Mouse (Mus musculus): ENCODE results near the gene Syndig1. TPM values are rescaled to one million over a fixed set of nuclear protein-coding genes. Genes with fewer than 3 reads are reported as not detected.

The Syndig1 gene
- polyA plus RNA-seq, 1 experiment from 2014 or later: 3.7 TPM

- no peaks in the 10 kb centered on the region for H3K9me3 ChIP-seq (ENCODE audit: control insufficient read depth, low read length)
- no peak overlapping the region for H3K4me2 ChIP-seq (ENCODE audit: low read depth, low read length)
- no peak for ATAC-seq (ENCODE audit: low read depth)
- no peaks in the 10 kb centered on the region for H3K4me1 ChIP-seq (replicated peaks; ENCODE audit: control insufficient read depth, insufficient read depth, low read length)
- WGBS: 79% methylated on average over 1 of the region's 1 CpGs
- H3K27ac ChIP-seq (ENCODE audit: low read length): no peak overlapping the region
- no peaks in the 10 kb centered on the region for H3K36me3 ChIP-seq (ENCODE audit: control insufficient read depth, insufficient read depth, low read length)
- H3K9ac ChIP-seq (ENCODE audit: low read length): no peak overlapping the region
- no peak overlapping the region for H3K4me3 ChIP-seq (ENCODE audit: low read length)
- H3K27me3 ChIP-seq (ENCODE audit: control insufficient read depth, insufficient read depth, low read depth, low read length): no peaks in the 10 kb centered on the region
These were observed 71.6 kb downstream of the Syndig1 start for GRCm38 (mm10) chr2:149900606-149901005.

- 68% methylated on average over 1 of the region's 1 CpGs for WGBS
- no peak overlapping the region for H3K4me3 ChIP-seq (ENCODE audit: low read length)
- H3K9me3 ChIP-seq (ENCODE audit: control insufficient read depth, low read length): no peaks in the 10 kb centered on the region
- H3K4me2 ChIP-seq (ENCODE audit: low read depth, low read length): no peak overlapping the region
- ATAC-seq (ENCODE audit: low read depth): no peak
- no peaks in the 10 kb centered on the region for H3K27me3 ChIP-seq (ENCODE audit: control insufficient read depth, insufficient read depth, low read depth, low read length)
- no peaks in the 10 kb centered on the region for H3K4me1 ChIP-seq (replicated peaks; ENCODE audit: control insufficient read depth, insufficient read depth, low read length)
- no peaks in the 10 kb centered on the region for H3K36me3 ChIP-seq (ENCODE audit: control insufficient read depth, insufficient read depth, low read length)
- H3K9ac ChIP-seq (ENCODE audit: low read length): no peak overlapping the region
- H3K27ac ChIP-seq (ENCODE audit: low read length): no peak overlapping the region
These were observed 75.4 kb downstream of the Syndig1 start for GRCm38 (mm10) chr2:149904405-149904804.

- no peak for ATAC-seq (ENCODE audit: low read depth)
- 77% methylated on average over 3 of the region's 3 CpGs for WGBS
These were observed 77.7 kb downstream of the Syndig1 start for GRCm38 (mm10) chr2:149906694-149907093.

GRCm38 (mm10) chr2:149917162-149917561 is 88.2 kb downstream of the Syndig1 start:
- Histone ChIP-seq H3K4me3 (ENCODE audit: low read length) (no peak overlapping the region), H3K9ac (ENCODE audit: low read length) (no peak overlapping the region), H3K4me1 (replicated peaks; ENCODE audit: control insufficient read depth, insufficient read depth, low read length) (no peaks in the 10 kb centered on the region), H3K9me3 (ENCODE audit: control insufficient read depth, low read length) (no peaks in the 10 kb centered on the region), H3K27ac (ENCODE audit: low read length) (no peak overlapping the region), H3K4me2 (ENCODE audit: low read depth, low read length) (no peak overlapping the region), H3K36me3 (ENCODE audit: control insufficient read depth, insufficient read depth, low read length) (no peaks in the 10 kb centered on the region), H3K27me3 (ENCODE audit: control insufficient read depth, insufficient read depth, low read depth, low read length) (no peaks in the 10 kb centered on the region)
- 80% methylated on average over 3 of the region's 3 CpGs for WGBS
- ATAC-seq (ENCODE audit: low read depth): no peak

More at GRCm38 (mm10) chr2:149906694-149907093, 77.7 kb downstream of the Syndig1 start:
- no peak overlapping the region for H3K9ac ChIP-seq (ENCODE audit: low read length)
- no peaks in the 10 kb centered on the region for H3K9me3 ChIP-seq (ENCODE audit: control insufficient read depth, low read length)
- no peaks in the 10 kb centered on the region for H3K36me3 ChIP-seq (ENCODE audit: control insufficient read depth, insufficient read depth, low read length)
- no peak overlapping the region for H3K27ac ChIP-seq (ENCODE audit: low read length)
- no peaks in the 10 kb centered on the region for H3K4me1 ChIP-seq (replicated peaks; ENCODE audit: control insufficient read depth, insufficient read depth, low read length)
- no peak overlapping the region for H3K4me3 ChIP-seq (ENCODE audit: low read length)
- no peaks in the 10 kb centered on the region for H3K27me3 ChIP-seq (ENCODE audit: control insufficient read depth, insufficient read depth, low read depth, low read length)
- H3K4me2 ChIP-seq (ENCODE audit: low read depth, low read length): no peak overlapping the region

- Histone ChIP-seq H3K9ac (ENCODE audit: low read length) (no peak overlapping the region), H3K36me3 (ENCODE audit: control insufficient read depth, insufficient read depth, low read length) (no peaks in the 10 kb centered on the region), H3K4me2 (ENCODE audit: low read depth, low read length) (no peak overlapping the region), H3K27me3 (ENCODE audit: control insufficient read depth, insufficient read depth, low read depth, low read length) (no peaks in the 10 kb centered on the region), H3K4me3 (ENCODE audit: low read length) (no peak overlapping the region), H3K4me1 (replicated peaks; ENCODE audit: control insufficient read depth, insufficient read depth, low read length) (no peaks in the 10 kb centered on the region), H3K9me3 (ENCODE audit: control insufficient read depth, low read length) (no peaks in the 10 kb centered on the region), H3K27ac (ENCODE audit: low read length) (no peak overlapping the region)
- ATAC-seq (ENCODE audit: low read depth): no peak
- WGBS: 26% methylated on average over 2 of the region's 2 CpGs
These were observed 94.5 kb downstream of the Syndig1 start for GRCm38 (mm10) chr2:149923561-149923960.

GRCm38 (mm10) chr2:149925911-149926310 is 96.9 kb downstream of the Syndig1 start:
- no peaks in the 10 kb centered on the region for H3K9me3 ChIP-seq (ENCODE audit: control insufficient read depth, low read length)
- no peaks in the 10 kb centered on the region for H3K27me3 ChIP-seq (ENCODE audit: control insufficient read depth, insufficient read depth, low read depth, low read length)
- H3K4me3 ChIP-seq (ENCODE audit: low read length): no peak overlapping the region
- no peaks in the 10 kb centered on the region for H3K4me1 ChIP-seq (replicated peaks; ENCODE audit: control insufficient read depth, insufficient read depth, low read length)
- no peak overlapping the region for H3K9ac ChIP-seq (ENCODE audit: low read length)
- H3K36me3 ChIP-seq (ENCODE audit: control insufficient read depth, insufficient read depth, low read length): no peaks in the 10 kb centered on the region
- H3K27ac ChIP-seq (ENCODE audit: low read length): no peak overlapping the region
- WGBS: 86% methylated on average over 2 of the region's 2 CpGs
- H3K4me2 ChIP-seq (ENCODE audit: low read depth, low read length): no peak overlapping the region
- ATAC-seq (ENCODE audit: low read depth): no peak

GRCm38 (mm10) chr2:149927001-149927400 is 98.0 kb downstream of the Syndig1 start:
- no peaks in the 10 kb centered on the region for H3K4me1 ChIP-seq (replicated peaks; ENCODE audit: control insufficient read depth, insufficient read depth, low read length)
- no peak overlapping the region for H3K4me2 ChIP-seq (ENCODE audit: low read depth, low read length)
- no peak overlapping the region for H3K27ac ChIP-seq (ENCODE audit: low read length)
- H3K4me3 ChIP-seq (ENCODE audit: low read length): no peak overlapping the region
- ATAC-seq (ENCODE audit: low read depth): no peak
- H3K27me3 ChIP-seq (ENCODE audit: control insufficient read depth, insufficient read depth, low read depth, low read length): no peaks in the 10 kb centered on the region
- H3K9ac ChIP-seq (ENCODE audit: low read length): no peak overlapping the region
- no peaks in the 10 kb centered on the region for H3K9me3 ChIP-seq (ENCODE audit: control insufficient read depth, low read length)
- H3K36me3 ChIP-seq (ENCODE audit: control insufficient read depth, insufficient read depth, low read length): no peaks in the 10 kb centered on the region

- no peaks in the 10 kb centered on the region for H3K27me3 ChIP-seq (ENCODE audit: control insufficient read depth, insufficient read depth, low read depth, low read length)
- H3K4me1 ChIP-seq (replicated peaks; ENCODE audit: control insufficient read depth, insufficient read depth, low read length): no peaks in the 10 kb centered on the region
- no peak overlapping the region for H3K9ac ChIP-seq (ENCODE audit: low read length)
- H3K36me3 ChIP-seq (ENCODE audit: control insufficient read depth, insufficient read depth, low read length): no peaks in the 10 kb centered on the region
- WGBS: 86% methylated on average over 3 of the region's 3 CpGs
- no peak overlapping the region for H3K4me2 ChIP-seq (ENCODE audit: low read depth, low read length)
- no peak overlapping the region for H3K27ac ChIP-seq (ENCODE audit: low read length)
- H3K4me3 ChIP-seq (ENCODE audit: low read length): no peak overlapping the region
- ATAC-seq (ENCODE audit: low read depth): no peak
- no peaks in the 10 kb centered on the region for H3K9me3 ChIP-seq (ENCODE audit: control insufficient read depth, low read length)
These were observed 98.5 kb downstream of the Syndig1 start for GRCm38 (mm10) chr2:149927481-149927880.

GRCm38 (mm10) chr2:149929986-149930385 is 101.0 kb downstream of the Syndig1 start:
- WGBS: 56% methylated on average over 5 of the region's 5 CpGs

GRCm38 (mm10) chr2:149931111-149931510 is 102.1 kb downstream of the Syndig1 start:
- no peak for ATAC-seq (ENCODE audit: low read depth)
- H3K36me3 ChIP-seq (ENCODE audit: control insufficient read depth, insufficient read depth, low read length): no peaks in the 10 kb centered on the region
- no peaks in the 10 kb centered on the region for H3K9me3 ChIP-seq (ENCODE audit: control insufficient read depth, low read length)
- H3K4me3 ChIP-seq (ENCODE audit: low read length): no peak overlapping the region
- H3K9ac ChIP-seq (ENCODE audit: low read length): no peak overlapping the region
- no peaks in the 10 kb centered on the region for H3K27me3 ChIP-seq (ENCODE audit: control insufficient read depth, insufficient read depth, low read depth, low read length)
- WGBS: 71% methylated on average over 2 of the region's 2 CpGs
- H3K4me1 ChIP-seq (replicated peaks; ENCODE audit: control insufficient read depth, insufficient read depth, low read length): no peaks in the 10 kb centered on the region
- no peak overlapping the region for H3K27ac ChIP-seq (ENCODE audit: low read length)
- no peak overlapping the region for H3K4me2 ChIP-seq (ENCODE audit: low read depth, low read length)

More at GRCm38 (mm10) chr2:149929986-149930385, 101.0 kb downstream of the Syndig1 start:
- Histone ChIP-seq H3K4me1 (replicated peaks; ENCODE audit: control insufficient read depth, insufficient read depth, low read length) (no peaks in the 10 kb centered on the region), H3K27me3 (ENCODE audit: control insufficient read depth, insufficient read depth, low read depth, low read length) (no peaks in the 10 kb centered on the region), H3K9me3 (ENCODE audit: control insufficient read depth, low read length) (no peaks in the 10 kb centered on the region), H3K27ac (ENCODE audit: low read length) (no peak overlapping the region), H3K9ac (ENCODE audit: low read length) (no peak overlapping the region), H3K4me3 (ENCODE audit: low read length) (no peak overlapping the region), H3K36me3 (ENCODE audit: control insufficient read depth, insufficient read depth, low read length) (no peaks in the 10 kb centered on the region), H3K4me2 (ENCODE audit: low read depth, low read length) (no peak overlapping the region)
- ATAC-seq (ENCODE audit: low read depth): no peak
